Mouse (Mus musculus) lung, postnatal 0 days (tissue): ENCODE measurements around the gene Zfp607a. TPM values are rescaled to one million over a fixed set of nuclear protein-coding genes. Genes with fewer than 3 reads are reported as not detected.
A peak's percentile ranks its signal among the peaks of the same experiment; 100 is the strongest.
"Not testable (repeated sequence)": the region's sequence is repeated elsewhere in the genome, so short reads cannot be mapped to it uniquely, and the experiment has no call there.

Experiments used
- ATAC-seq: fragments of 200-750 bp; cut with Nextera tagmentation; 2 replicates; pipeline ENCODE4 v1.8.0; 2017; ENCODE audit warnings: moderate library complexity
- DNase-seq: peaks from one replicate; pipeline ENCODE4 v3.0.0-alpha.2; 2016; ENCODE audit warnings: low spot score
- H3K27ac ChIP-seq: fragments of 300-500 bp; sonication (generic); 2 replicates; pipeline ENCODE4 v1.5.1; 2014; ENCODE audit warnings: antibody characterized with exemption, mild to moderate bottlenecking, low read length, mixed read lengths
- H3K27me3 ChIP-seq: fragments of 300-500 bp; sonication (generic); replicated peaks from 2 replicates; pipeline ENCODE4 v1.6.1; 2014; ENCODE audit warnings: low read length, mixed read lengths; ENCODE audit not compliant: insufficient read depth
- H3K36me3 ChIP-seq: fragments of 300-500 bp; sonication (generic); 2 replicates; pipeline ENCODE4 v1.6.1; 2014; ENCODE audit warnings: low read length, mixed read lengths; ENCODE audit not compliant: insufficient read depth
- H3K4me1 ChIP-seq: fragments of 300-500 bp; sonication (generic); 2 replicates; pipeline ENCODE4 v1.6.1; 2014; ENCODE audit warnings: antibody characterized with exemption, low read depth, low read length, mixed read lengths; ENCODE audit not compliant: insufficient read depth
- H3K4me2 ChIP-seq: fragments of 300-500 bp; sonication (generic); replicated peaks from 2 replicates; pipeline ENCODE4 v1.6.1; 2014; ENCODE audit warnings: low read depth, mild to moderate bottlenecking, low read length, moderate library complexity, mixed read lengths
- H3K4me3 ChIP-seq: fragments of 300-500 bp; sonication (generic); 2 replicates; pipeline ENCODE4 v1.5.1; 2014; ENCODE audit warnings: low read depth, low read length
- H3K9ac ChIP-seq: fragments of 300-500 bp; sonication (generic); replicated peaks from 2 replicates; pipeline ENCODE4 v1.6.1; 2014; ENCODE audit warnings: low read depth, mild to moderate bottlenecking
- H3K9me3 ChIP-seq: fragments of 300-500 bp; sonication (generic); 2 replicates; pipeline ENCODE4 v1.6.1; 2016; ENCODE audit warnings: low read length, mixed read lengths
- CTCF ChIP-seq: IDR thresholded peaks from 2 replicates; pipeline ENCODE4 v1.5.1; 2016; ENCODE audit warnings: antibody characterized with exemption, mild to moderate bottlenecking
- EP300 ChIP-seq: IDR thresholded peaks from 2 replicates; pipeline ENCODE4 v1.6.1; 2016; ENCODE audit warnings: antibody characterized with exemption, mild to moderate bottlenecking, control low read depth
- WGBS: fragments of 180-500 bp; shearing (Covaris S2); extraction: QIAGEN DNeasy Blood & Tissue Kit; methylation state at CpG from one replicate; pipeline ENCODE4 v1.1.7; 2014; 5-methylcytosine and 5-hydroxymethylcytosine counted together
- polyA plus RNA-seq: library from polyadenylated mRNA; unstranded; fragments of >200 nt; fragmentation: Nextera tagmentation; extraction: Ambion mirVana; gene quantifications from 2 replicates; pipeline ENCODE4 v1.2.1, GENCODE M21; 2015

The Zfp607a gene
- polyA plus RNA-seq, 1 experiment from 2014 or later = 2.4 TPM

DNA sequence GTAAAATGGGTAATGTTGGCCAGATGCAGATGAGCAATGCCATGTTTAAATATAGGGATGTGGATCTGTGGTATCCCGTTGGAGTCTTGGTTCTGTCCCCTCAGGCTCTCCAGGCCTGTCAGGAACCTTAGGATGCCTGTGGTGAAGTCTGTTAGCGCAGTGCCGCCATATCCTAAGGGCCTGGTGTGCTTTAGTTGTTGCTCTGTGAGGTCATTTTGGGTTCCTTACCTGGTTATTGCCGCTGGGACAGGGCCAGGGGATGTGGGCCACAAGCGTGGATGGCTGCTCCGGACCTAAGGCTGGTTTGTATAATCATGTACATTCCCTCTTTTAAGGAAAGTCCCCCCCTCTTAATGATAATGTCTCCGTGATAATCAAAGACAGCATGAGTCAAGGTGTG lies 17.7 kb upstream of the Zfp607a start:
- Histone ChIP-seq H3K4me1 (no peaks in the 10 kb centered on the region), H3K36me3 (no peaks in the 10 kb centered on the region), H3K4me2 (no peak overlapping the region), H3K4me3 (no peak overlapping the region), H3K9ac (no peak overlapping the region), H3K9me3 (no peaks in the 10 kb centered on the region), H3K27me3 (no peaks in the 10 kb centered on the region), H3K27ac (no peak overlapping the region)
- 91% methylated on average over 7 of the region's 7 CpGs for WGBS
- TF ChIP-seq CTCF (no peak), EP300 (no peak)
- DNase-seq (no peak), ATAC-seq (no peak)

DNA sequence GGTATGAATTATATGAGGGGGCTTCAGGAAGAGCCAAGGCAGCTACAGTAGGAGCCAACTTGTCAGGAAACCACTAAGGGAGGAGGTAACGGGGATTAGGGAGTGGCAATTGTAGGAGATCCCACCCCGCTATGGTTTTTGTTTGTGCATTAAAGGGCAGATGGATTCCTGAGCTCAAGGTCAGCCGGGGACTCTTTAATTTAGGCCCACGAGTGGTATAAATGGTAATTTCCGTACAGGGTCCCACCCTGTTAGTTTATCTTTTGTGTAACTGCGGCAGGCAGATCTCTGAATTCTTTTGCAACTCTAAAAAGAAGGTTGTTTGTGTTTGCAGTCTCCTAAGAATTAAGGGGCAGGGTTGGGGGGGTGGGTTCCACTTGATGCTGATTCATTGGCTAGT lies 17.2 kb upstream of the Zfp607a start:
- Histone ChIP-seq H3K36me3 (no peaks in the 10 kb centered on the region), H3K27me3 (no peaks in the 10 kb centered on the region), H3K9ac (no peak overlapping the region), H3K4me1 (no peaks in the 10 kb centered on the region), H3K4me2 (no peak overlapping the region), H3K4me3 (no peak overlapping the region), H3K9me3 (no peaks in the 10 kb centered on the region), H3K27ac (no peak overlapping the region)
- ATAC-seq (no peak), DNase-seq (no peak)
- WGBS = 79% methylated on average over 6 of the region's 6 CpGs
- TF ChIP-seq CTCF (no peak), EP300 (no peak)

DNA sequence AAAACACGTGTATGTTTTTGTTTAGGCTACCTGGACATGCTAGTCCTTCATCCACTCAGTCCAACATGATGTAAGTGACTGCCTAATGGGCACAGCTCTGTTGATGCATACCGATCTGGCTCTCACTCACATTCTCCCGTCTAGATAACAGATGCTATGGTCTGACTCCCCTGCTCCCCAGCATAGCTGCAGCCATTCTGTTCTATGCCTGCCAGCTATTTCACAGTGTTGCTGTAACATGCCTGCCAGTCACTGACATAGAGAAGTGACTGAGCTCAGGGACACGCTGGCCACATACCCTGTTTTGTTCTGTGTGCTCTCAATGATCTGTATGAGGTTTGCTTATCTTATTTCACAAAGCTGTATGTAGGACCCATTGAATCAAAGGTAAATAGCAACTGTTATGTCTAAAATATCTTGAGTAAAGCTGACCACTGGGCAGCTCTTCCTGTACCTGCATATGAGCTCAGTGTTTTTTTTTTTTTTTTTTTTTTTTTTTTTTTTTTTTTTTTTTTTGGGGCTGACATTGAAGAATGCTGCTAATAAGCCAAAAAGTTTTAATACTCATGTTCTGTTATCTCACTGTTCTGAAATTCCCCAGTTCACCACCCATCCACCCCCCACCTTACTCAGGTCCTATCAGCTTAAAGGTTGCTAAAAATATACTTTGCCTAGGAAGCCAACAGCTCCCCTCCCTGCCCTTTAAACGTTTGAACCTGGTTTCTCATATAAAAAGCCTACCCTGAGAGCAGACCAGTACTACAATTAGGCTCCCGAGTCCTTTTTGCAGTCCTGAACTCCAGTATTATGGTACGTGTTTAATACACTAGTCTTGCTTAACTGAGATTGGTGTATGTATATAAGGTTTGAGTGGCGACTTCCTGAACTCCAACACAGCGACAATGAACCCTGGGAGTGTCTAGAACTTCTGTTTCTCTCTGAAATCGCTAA lies 2.2 kb downstream of the Zfp607a start:
- TF ChIP-seq CTCF = no peak
- no peak for TF ChIP-seq EP300
- Histone ChIP-seq H3K27ac (peak overlapping the region; percentile 90), H3K4me1 (peaks cover 4% of the 10 kb centered on the region), H3K9me3 (no peaks in the 10 kb centered on the region), H3K9ac (peak overlapping the region; percentile 65), H3K4me3 (peak overlapping the region; percentile 59), H3K36me3 (peaks cover 3% of the 10 kb centered on the region; the same call in 1 of the 2 replicates), H3K27me3 (no peaks in the 10 kb centered on the region), H3K4me2 (peak overlapping the region; percentile 71)
- whole genome bisulfite sequencing = 16% methylated on average over 10 of the region's 10 CpGs
- DNase-seq (peak; percentile 51), ATAC-seq (peak; percentile 18)

DNA sequence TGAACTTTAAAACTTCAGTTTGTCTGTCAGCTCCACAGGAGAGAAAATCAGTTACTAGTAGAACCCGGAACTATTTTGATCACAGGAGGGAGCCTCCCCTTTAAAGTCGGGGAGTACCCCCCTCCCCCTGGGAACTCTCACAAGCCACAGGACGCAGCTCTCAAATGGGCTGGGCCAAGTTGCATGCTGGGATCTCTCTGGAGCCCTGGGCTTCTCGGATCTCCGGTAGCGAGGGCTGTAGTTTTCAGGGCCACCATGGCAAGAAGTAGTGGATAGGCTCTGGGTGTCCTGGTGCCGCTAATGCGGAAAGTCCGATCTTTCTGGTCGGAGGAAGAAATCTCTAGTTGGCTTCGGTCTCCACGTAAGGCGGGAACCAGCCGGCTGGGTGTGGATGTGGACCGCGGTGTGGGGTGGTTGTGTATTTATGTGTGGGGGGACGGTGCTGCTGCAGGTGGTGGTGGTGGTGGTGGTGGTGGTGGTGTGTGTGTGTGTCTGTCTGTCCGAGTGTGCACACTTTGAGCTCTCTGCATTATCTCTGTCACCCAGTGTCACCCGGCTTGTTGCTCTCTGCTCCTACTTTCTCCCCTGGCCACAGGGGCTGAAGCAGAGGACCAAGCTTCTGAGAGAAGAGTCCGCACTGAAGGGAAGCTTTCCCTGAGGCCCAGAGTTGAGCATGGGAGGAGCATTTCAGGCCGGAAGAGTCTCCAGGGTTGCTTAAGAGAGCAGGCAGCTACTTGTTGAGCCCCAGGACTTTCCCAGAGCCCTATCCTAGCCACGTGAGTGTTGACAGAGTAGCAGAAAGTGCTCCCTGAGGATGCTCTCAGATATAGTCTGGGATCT lies 3.3 kb downstream of the Zfp607a start:
- Histone ChIP-seq H3K9me3 (no peaks in the 10 kb centered on the region), H3K4me1 (peaks cover 4% of the 10 kb centered on the region), H3K9ac (peak overlapping the region; percentile 65), H3K4me2 (peak overlapping the region; percentile 71), H3K36me3 (peaks cover 3% of the 10 kb centered on the region; the same call in 1 of the 2 replicates), H3K27ac (peak overlapping the region; percentile 90), H3K4me3 (peak overlapping the region; percentile 59), H3K27me3 (no peaks in the 10 kb centered on the region)
- no peak for TF ChIP-seq EP300
- TF ChIP-seq CTCF = no peak
- DNase-seq (peak; percentile 93), ATAC-seq (peak; percentile 96)
- WGBS = 0% methylated on average over 21 of the region's 22 CpGs

DNA sequence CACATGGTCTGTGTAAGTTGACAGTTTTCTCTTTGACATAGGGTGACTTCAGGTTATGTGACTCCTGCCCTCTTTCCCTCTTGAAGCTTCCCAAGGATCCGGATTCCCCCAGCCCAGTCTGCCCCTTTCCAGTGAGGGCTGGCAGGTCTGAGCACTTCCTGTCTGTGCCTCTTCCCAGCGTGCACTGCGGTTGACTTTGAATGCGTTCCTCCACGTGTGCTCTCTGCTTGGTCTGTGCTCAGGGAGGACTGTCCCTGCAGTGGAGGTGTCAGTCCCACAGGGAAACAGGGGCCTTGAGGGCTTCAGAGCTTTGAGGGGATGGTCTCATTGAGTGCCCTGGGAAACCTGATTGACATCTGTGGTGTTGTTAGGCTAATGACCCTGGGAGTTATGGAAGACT lies 5.3 kb downstream of the Zfp607a start:
- not testable (repeated sequence) for H3K4me2 ChIP-seq, H3K4me3 ChIP-seq, H3K9ac ChIP-seq, H3K27ac ChIP-seq, H3K9me3 ChIP-seq, ATAC-seq, H3K4me1 ChIP-seq, DNase-seq, H3K27me3 ChIP-seq
- H3K36me3 ChIP-seq = peaks cover 15% of the 10 kb centered on the region
- WGBS = 58% methylated on average over 5 of the region's 5 CpGs

DNA sequence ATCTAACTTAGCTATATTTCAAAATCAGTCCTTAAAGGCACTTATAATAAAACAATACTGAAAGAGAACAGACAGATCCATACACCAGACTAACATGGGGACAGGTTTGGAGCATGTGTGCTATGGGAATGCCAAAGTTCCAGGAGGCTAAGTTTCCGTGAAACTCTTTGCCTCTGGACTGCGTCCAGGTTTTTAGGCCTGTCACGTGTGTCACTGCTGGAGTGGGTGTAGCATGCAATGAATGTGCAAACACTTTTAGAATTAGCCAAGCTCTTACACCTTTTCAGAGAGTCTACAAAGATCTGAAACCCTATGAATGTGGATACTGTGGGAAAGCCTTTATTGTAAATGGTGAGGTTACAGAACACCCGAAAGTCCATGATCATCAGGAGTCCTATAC lies 24.4 kb downstream of the Zfp607a start:
- Histone ChIP-seq H3K9me3 (no peaks in the 10 kb centered on the region), H3K4me2 (no peak overlapping the region), H3K27ac (no peak overlapping the region), H3K27me3 (no peaks in the 10 kb centered on the region), H3K4me3 (no peak overlapping the region), H3K9ac (no peak overlapping the region), H3K4me1 (no peaks in the 10 kb centered on the region), H3K36me3 (peaks cover 13% of the 10 kb centered on the region; the same call in 1 of the 2 replicates)
- DNase-seq (peak; percentile 61), ATAC-seq (peak; percentile 76)
- TF ChIP-seq CTCF (no peak), EP300 (peak; percentile 12; the same call in 1 of the 2 replicates)
- 66% methylated on average over 4 of the region's 4 CpGs for WGBS
